8 mouse cellular contexts compared by ENCODE assay signal in genomic region chr4:130804771-130805361, GRCm38 (mm10). TPM values are rescaled to one million over a fixed set of nuclear protein-coding genes. Genes with fewer than 3 reads are reported as not detected.
DNase-seq lines count a peak whose midpoint lies in the region; ATAC-seq and TF ChIP-seq lines count a peak whose summit lies in the region.

No protein-coding gene starts in this region.

- peak overlapping the region; percentile 17 for H3K9ac ChIP-seq in neural tube, embryonic 13.5 days

- peak; percentile 73 for DNase-seq in gastrocnemius, adult 2 months
- no peak for DNase-seq in gastrocnemius, adult 8-10 months (ENCODE audit: low spot score in 2 of 2)
- DNase-seq in cerebellum, adult 18-20 months, result peak; percentile 90 to 91
- peak; percentile 49 to 65 for DNase-seq in frontal cortex, postnatal 36 days (ENCODE audit: low spot score in 2 of 2)
- DNase-seq in layer of hippocampus, postnatal 10 days (ENCODE audit: low spot score in 2 of 2), result peak; percentile 79 to 84
- no peak for DNase-seq in kidney, adult 11 months
- DNase-seq in spleen, postnatal 4 days (ENCODE audit: low spot score in 2 of 2), result no peak

- H3K27ac ChIP-seq in gastrocnemius, adult 2 months, result peak overlapping the region; percentile 48
- peak overlapping the region; percentile 87 for H3K27ac ChIP-seq in neural tube, embryonic 13.5 days (replicated peaks)

- intact Hi-C loops in gastrocnemius, adult 2 months (cut with DNase I), result no loop called here

- H3K36me3 ChIP-seq in neural tube, embryonic 13.5 days, result no peaks in the 10 kb centered on the region

- peaks cover 80% of the 10 kb centered on the region for H3K4me1 ChIP-seq in neural tube, embryonic 13.5 days (replicated peaks)

- TF ChIP-seq CTCF in gastrocnemius, adult 2 months (IDR thresholded peaks at IDR 0.05), result no peak

- peak; percentile 66 for ATAC-seq in neural tube, embryonic 13.5 days (ENCODE audit: low read depth)

- no peaks in the 10 kb centered on the region for H3K9me3 ChIP-seq in neural tube, embryonic 13.5 days

- no peak overlapping the region for H3K4me3 ChIP-seq in gastrocnemius, adult 2 months
- H3K4me3 ChIP-seq in neural tube, embryonic 13.5 days, result no peak overlapping the region

- WGBS in neural tube, embryonic 13.5 days, result 28% methylated on average over 7 of the region's 7 CpGs

- no peak overlapping the region for H3K4me2 ChIP-seq in neural tube, embryonic 13.5 days

- H3K27me3 ChIP-seq in neural tube, embryonic 13.5 days, result no peaks in the 10 kb centered on the region

RNA-seq across cellular contexts. Expression of gene Sdc3, which starts 12.5 kb away (rescaled TPM):
- 10 to 100 TPM in 1 of 2 experiments, 1 to 10 TPM in 1; 8.5 to 12.5 TPM for total RNA-seq in gastrocnemius, adult 2 months (2021)
- total RNA-seq in gastrocnemius, adult 8-10 months (2022), result 10 to 100 TPM in 1 of 4 experiments, 1 to 10 TPM in 3; 5.6 to 10.9 (median 6.7) TPM
- total RNA-seq in layer of hippocampus, postnatal 10 days (2021), result 100 to 1,000 TPM; 368 to 378 TPM
- 76.9 and 78.8 TPM in 2 replicates for polyA plus RNA-seq in neural tube, embryonic 13.5 days (2015; fragmentation: Nextera tagmentation; extraction: Ambion mirVana)

Comparison
In these comparisons a context has a peak if more than half of its experiments do, and no peak if none do; other contexts are left out.
1. DNase-seq: peak in gastrocnemius, adult 2 months (single experiment), cerebellum, adult 18-20 months (2 of 2), frontal cortex, postnatal 36 days (2 of 2) and layer of hippocampus, postnatal 10 days (2 of 2); none in gastrocnemius, adult 8-10 months (0 of 2), kidney, adult 11 months (single experiment) and spleen, postnatal 4 days (0 of 2).
2. RNA of gene Sdc3, which starts 12.5 kb away (total RNA-seq): 368 to 378 TPM in layer of hippocampus, postnatal 10 days; 8.5 to 12.5 TPM in gastrocnemius, adult 2 months and 5.6 to 10.9 TPM in gastrocnemius, adult 8-10 months; every median in the first group is over 10 times any median in the second.